Mouse (Mus musculus) E14TG2a.4 (cell line): Measurements from ENCODE around the gene Dennd2a.

Experiments
- CTCF ChIP-seq: conservative IDR thresholded peaks from 2 replicates; pipeline ENCODE4 v1.5.1; 2014; ENCODE audit warnings: low read length
- NANOG ChIP-seq: IDR thresholded peaks from 2 replicates; pipeline ENCODE4 v1.6.1; 2014; ENCODE audit warnings: borderline replicate concordance, low read length, mixed read lengths

GRCm38 (mm10) chr6:39540563-39540962, 17.1 kb downstream of the Dennd2a start:
- TF ChIP-seq CTCF (no peak), NANOG (no peak)
